Mouse (Mus musculus) MEL (cell line): ENCODE measurements at regions not wholly inside any gene's neighbourhood (a gene's known extent, or its start where the extent isn't known, plus 50 kb on each side); places are given as distances from the start of the nearest gene placed in this dataset.

Experiments
- DNase-seq: peaks from one replicate; pipeline ENCODE4 v3.0.0; 2011; ENCODE audit warnings: low read depth, low spot score
- H3K27ac ChIP-seq: 2 replicates; pipeline ENCODE4 v1.5.1; 2012; ENCODE audit warnings: low read depth, mild to moderate bottlenecking, control low read depth, low read length, moderate library complexity; ENCODE audit not compliant: control insufficient read depth
- H3K27me3 ChIP-seq, 2 experiments: fragments of 150-350 bp in 1 of 2; sonication (generic) in 1 of 2; 2 replicates each; pipeline ENCODE4 v1.6.1; 2012; ENCODE audit warnings: low read length in 2 of 2, mild to moderate bottlenecking in 2 of 2, improper control_type of control experiment in 1 of 2, moderate library complexity in 1 of 2; ENCODE audit not compliant: insufficient read depth in 2 of 2, control insufficient read depth in 1 of 2
- H3K36me3 ChIP-seq, 2 experiments: 2 replicates each; pipeline ENCODE4 v1.6.1; 2012 to 2014; ENCODE audit warnings: low read length in 2 of 2, improper control_type of control experiment in 1 of 2, inconsistent platforms in 1 of 2, mild to moderate bottlenecking in 1 of 2; ENCODE audit not compliant: insufficient read depth in 2 of 2, control insufficient read depth in 1 of 2
- H3K4me1 ChIP-seq, 2 experiments: fragments of 150-350 bp in 1 of 2; sonication (generic) in 1 of 2; 2 replicates each; pipeline ENCODE4 v1.6.1; 2012; ENCODE audit warnings: low read length in 2 of 2, improper control_type of control experiment in 1 of 2, mild to moderate bottlenecking in 1 of 2; ENCODE audit not compliant: insufficient read depth in 2 of 2, control insufficient read depth in 1 of 2
- H3K4me3 ChIP-seq, 2 experiments: fragments of 150-350 bp in 1 of 2; sonication (generic) in 1 of 2; 2 replicates each; pipeline ENCODE4 v1.5.1; 2012; ENCODE audit warnings: low read depth in 2 of 2, low read length in 2 of 2, mild to moderate bottlenecking in 2 of 2, moderate library complexity in 2 of 2, control low read depth in 1 of 2, improper control_type of control experiment in 1 of 2; ENCODE audit not compliant: control insufficient read depth in 1 of 2, insufficient read depth in 1 of 2
- H3K79me2 ChIP-seq: 2 replicates; pipeline ENCODE4 v1.6.1; 2012; ENCODE audit warnings: mild to moderate bottlenecking, low read length, moderate library complexity; ENCODE audit not compliant: control insufficient read depth, poor library complexity, insufficient read depth
- H3K9ac ChIP-seq: 2 replicates; pipeline ENCODE4 v1.6.1; 2012; ENCODE audit warnings: low read depth, mild to moderate bottlenecking, control low read depth, low read length, moderate library complexity; ENCODE audit not compliant: control insufficient read depth, poor library complexity, severe bottlenecking
- H3K9me3 ChIP-seq: fragments of 150-350 bp; sonication (generic); replicated peaks from 2 replicates; pipeline ENCODE4 v1.6.1; 2012; ENCODE audit warnings: mild to moderate bottlenecking, low read length, improper control_type of control experiment, moderate library complexity; ENCODE audit not compliant: insufficient read depth
- BHLHE40 ChIP-seq: IDR thresholded peaks from 2 replicates; pipeline ENCODE4 v1.6.1; 2012; ENCODE audit warnings: low read depth, mild to moderate bottlenecking, inconsistent platforms, low read length, improper control_type of control experiment, borderline replicate concordance
- CHD2 ChIP-seq: IDR thresholded peaks from 2 replicates; pipeline ENCODE4 v1.6.1; 2011; ENCODE audit warnings: low read length, improper control_type of control experiment
- CTCF ChIP-seq, 3 experiments: IDR thresholded peaks in 2 of 3; conservative IDR thresholded peaks in 1 of 3; 2 replicates each; pipeline ENCODE4 v1.5.1; 2011 to 2012; ENCODE audit warnings: low read length in 3 of 3, low read depth in 2 of 3, mild to moderate bottlenecking in 2 of 3, improper control_type of control experiment in 1 of 3, inconsistent platforms in 1 of 3, mixed read lengths in 1 of 3, moderate library complexity in 1 of 3; ENCODE audit not compliant: control insufficient read depth in 1 of 3, insufficient read depth in 1 of 3, poor library complexity in 1 of 3, severe bottlenecking in 1 of 3
- E2F4 ChIP-seq: IDR thresholded peaks from 2 replicates; pipeline ENCODE4 v1.6.1; 2011; ENCODE audit warnings: low read depth, low read length, improper control_type of control experiment, borderline replicate concordance
- ELF1 ChIP-seq: IDR thresholded peaks from 2 replicates; pipeline ENCODE4 v1.6.1; 2014; ENCODE audit warnings: low read depth, mild to moderate bottlenecking, inconsistent platforms, low read length, improper control_type of control experiment, moderate library complexity
- ETS1 ChIP-seq: IDR thresholded peaks from 2 replicates; pipeline ENCODE4 v1.6.1; 2012; ENCODE audit warnings: low read depth, mild to moderate bottlenecking, inconsistent platforms, low read length, improper control_type of control experiment, moderate library complexity
- GABPA ChIP-seq: IDR thresholded peaks from 2 replicates; pipeline ENCODE4 v1.6.1; 2012; ENCODE audit warnings: low read depth, mild to moderate bottlenecking, inconsistent platforms, low read length, improper control_type of control experiment, moderate library complexity
- JUND ChIP-seq: IDR thresholded peaks from 2 replicates; pipeline ENCODE4 v1.6.1; 2011; ENCODE audit warnings: low read depth, mild to moderate bottlenecking, improper control_type of control experiment, low read length
- KAT2A ChIP-seq: conservative IDR thresholded peaks from 2 replicates; pipeline ENCODE4 v1.6.1; 2012; ENCODE audit warnings: low read depth, low read length, improper control_type of control experiment, inconsistent platforms
- MAFK ChIP-seq: IDR thresholded peaks from 2 replicates; pipeline ENCODE4 v1.6.1; 2011; ENCODE audit warnings: low read depth, mild to moderate bottlenecking, low read length, improper control_type of control experiment, borderline replicate concordance
- MAZ ChIP-seq: IDR thresholded peaks from 2 replicates; pipeline ENCODE4 v1.6.1; 2012; ENCODE audit warnings: low read depth, mild to moderate bottlenecking, inconsistent platforms, low read length, improper control_type of control experiment
- MEF2A ChIP-seq: IDR thresholded peaks from 2 replicates; pipeline ENCODE4 v1.6.1; 2014; ENCODE audit warnings: low read depth, mild to moderate bottlenecking, inconsistent platforms, low read length, improper control_type of control experiment; ENCODE audit not compliant: poor library complexity, insufficient replicate concordance, severe bottlenecking; ENCODE audit errors: extremely low read depth
- POLR2AphosphoS5 ChIP-seq: IDR thresholded peaks from 2 replicates; pipeline ENCODE4 v1.6.1; 2012; ENCODE audit warnings: low read depth, borderline replicate concordance, mild to moderate bottlenecking, inconsistent platforms, low read length, moderate library complexity, mixed read lengths
- RCOR1 ChIP-seq: IDR thresholded peaks from 2 replicates; pipeline ENCODE4 v1.6.1; 2012; ENCODE audit warnings: low read depth, mild to moderate bottlenecking, inconsistent platforms, low read length, improper control_type of control experiment
- SMC3 ChIP-seq: IDR thresholded peaks from 2 replicates; pipeline ENCODE4 v1.6.1; 2011; ENCODE audit warnings: low read depth, low read length, improper control_type of control experiment
- TAL1 ChIP-seq: IDR thresholded peaks from 2 replicates; pipeline ENCODE4 v1.6.1; 2012; ENCODE audit warnings: mild to moderate bottlenecking, inconsistent platforms, low read length, moderate library complexity, mixed read lengths
- TBP ChIP-seq: IDR thresholded peaks from 2 replicates; pipeline ENCODE4 v1.8.0; 2011; ENCODE audit warnings: low read depth, low read length, improper control_type of control experiment
- TCF12 ChIP-seq: IDR thresholded peaks from 2 replicates; pipeline ENCODE4 v1.6.1; 2014; ENCODE audit warnings: low read depth, mild to moderate bottlenecking, inconsistent platforms, low read length, improper control_type of control experiment, moderate library complexity
- USF2 ChIP-seq, 2 experiments: IDR thresholded peaks; 2 replicates each; pipeline ENCODE4 v1.6.1; 2011 to 2012; ENCODE audit warnings: improper control_type of control experiment in 2 of 2, low read length in 2 of 2, borderline replicate concordance in 1 of 2, inconsistent platforms in 1 of 2, low read depth in 1 of 2, mild to moderate bottlenecking in 1 of 2; ENCODE audit not compliant: insufficient read depth in 1 of 2
- ZC3H11A ChIP-seq: IDR thresholded peaks from 2 replicates; pipeline ENCODE4 v1.6.1; 2012; ENCODE audit warnings: low read depth, mild to moderate bottlenecking, inconsistent platforms, low read length, improper control_type of control experiment
- ZKSCAN1 ChIP-seq: IDR thresholded peaks from 2 replicates; pipeline ENCODE4 v1.6.1; 2012; ENCODE audit warnings: low read depth, mild to moderate bottlenecking, inconsistent platforms, low read length, improper control_type of control experiment, moderate library complexity
- ZMIZ1 ChIP-seq: IDR thresholded peaks from 2 replicates; pipeline ENCODE4 v1.6.1; 2012; ENCODE audit warnings: low read depth, mild to moderate bottlenecking, inconsistent platforms, low read length, improper control_type of control experiment, moderate library complexity

DNA sequence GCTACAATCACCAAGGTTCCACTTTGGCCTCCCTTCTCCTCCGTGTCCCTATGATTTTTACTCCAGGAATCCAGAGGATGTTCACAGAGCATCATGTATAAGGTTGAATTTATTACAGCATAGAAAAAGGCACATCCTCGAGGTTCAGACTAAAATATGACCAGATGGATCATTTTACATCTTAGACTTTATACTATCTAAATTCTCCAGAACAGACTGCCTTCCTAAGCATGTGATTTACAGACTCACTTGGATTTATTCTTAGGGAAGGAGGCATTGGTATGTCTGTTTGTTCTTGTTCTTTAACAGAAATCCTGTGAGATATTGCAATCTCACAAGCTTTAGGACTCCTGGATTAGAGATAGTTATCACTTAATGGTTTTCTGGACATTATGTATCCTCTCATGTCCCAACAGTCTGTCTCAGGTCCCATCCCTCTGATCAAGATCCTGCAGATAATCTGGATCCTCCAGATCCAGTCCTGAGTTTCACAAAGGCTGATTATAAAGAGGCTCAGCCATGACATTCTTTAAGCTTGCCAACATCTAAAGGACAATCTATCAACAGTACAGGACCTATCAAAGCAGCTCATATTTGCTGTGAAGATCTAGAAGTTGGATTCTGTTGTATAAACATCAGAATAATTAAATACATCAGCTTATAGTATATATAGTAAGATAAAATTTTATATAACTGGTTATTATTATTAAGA, 75.2 kb upstream of the Dcn start:
- H3K4me1 ChIP-seq = no peaks in the 10 kb centered on the region
- no peak overlapping the region for H3K4me3 ChIP-seq
- no peak overlapping the region for H3K27ac ChIP-seq
- H3K36me3 ChIP-seq = no peaks in the 10 kb centered on the region
- H3K79me2 ChIP-seq = no peaks in the 10 kb centered on the region
- no peaks in the 10 kb centered on the region for H3K9me3 ChIP-seq
- no peak for TF ChIP-seq BHLHE40
- TF ChIP-seq MAFK = no peak
- no peak for TF ChIP-seq MAZ
- TF ChIP-seq RCOR1 = no peak
- TF ChIP-seq MEF2A = no peak
- TF ChIP-seq POLR2AphosphoS5 = no peak
- no peak for TF ChIP-seq ETS1
- no peak for TF ChIP-seq GABPA
- no peak for TF ChIP-seq ELF1
- TF ChIP-seq ZKSCAN1 = no peak
- no peak for TF ChIP-seq JUND
- TF ChIP-seq CHD2 = no peak
- no peak for TF ChIP-seq TAL1
- TF ChIP-seq ZMIZ1 = no peak
- TF ChIP-seq USF2 (IDR thresholded peaks at IDR 0.05; ENCODE audit: borderline replicate concordance in 1 of 2, insufficient read depth in 1 of 2, low read depth in 1 of 2, low read length in 2 of 2) = no peak
- no peak for TF ChIP-seq TBP
- no peak for TF ChIP-seq CTCF (IDR thresholded peaks at IDR 0.05 in 2 of 3, conservative IDR thresholded peaks at IDR 0.05 in 1 of 3; ENCODE audit: control insufficient read depth in 1 of 3, insufficient read depth in 1 of 3, low read depth in 2 of 3, low read length in 3 of 3, poor library complexity in 1 of 3, severe bottlenecking in 1 of 3)
- DNase-seq = no peak
- H3K27me3 ChIP-seq = no peaks in the 10 kb centered on the region
- H3K9ac ChIP-seq = no peak overlapping the region

- DNase-seq = no peak
- Histone ChIP-seq H3K9me3 (no peaks in the 10 kb centered on the region), H3K27ac (no peak overlapping the region), H3K9ac (no peak overlapping the region), H3K27me3 (no peaks in the 10 kb centered on the region), H3K79me2 (no peaks in the 10 kb centered on the region), H3K4me1 (no peaks in the 10 kb centered on the region), H3K4me3 (no peak overlapping the region), H3K36me3 (no peaks in the 10 kb centered on the region)
- TF ChIP-seq MEF2A (no peak), E2F4 (no peak), SMC3 (no peak), ZC3H11A (no peak), TBP (no peak), CTCF (IDR thresholded peaks at IDR 0.05 in 2 of 3, conservative IDR thresholded peaks at IDR 0.05 in 1 of 3; ENCODE audit: control insufficient read depth in 1 of 3, insufficient read depth in 1 of 3, low read depth in 2 of 3, low read length in 3 of 3, poor library complexity in 1 of 3, severe bottlenecking in 1 of 3) (no peak), KAT2A (no peak), TCF12 (no peak)
These were observed 70.2 kb upstream of the Dcn start for GRCm38 (mm10) chr10:97409181-97409581.
